Mouse (Mus musculus) heart, adult 2 months (tissue): ENCODE measurements around the gene Nrp1. TPM values are rescaled to one million over a fixed set of nuclear protein-coding genes. Genes with fewer than 3 reads are reported as not detected.
A peak's percentile ranks its signal among the peaks of the same experiment; 100 is the strongest.

Source experiments
- DNase-seq, 2 experiments: peaks; one replicate each; pipeline ENCODE4 v3.0.0; 2021
- H3K27ac ChIP-seq: fragments of 200-600 bp; 2 replicates; pipeline ENCODE4 v1.8.1; 2022
- H3K27me3 ChIP-seq: fragments of 200-500 bp; 2 replicates; pipeline ENCODE4 v1.6.1; 2012; ENCODE audit warnings: mild to moderate bottlenecking, low read length, inconsistent platforms, mixed read lengths; ENCODE audit not compliant: control insufficient read depth, insufficient read depth
- H3K36me3 ChIP-seq: fragments of 200-500 bp; 2 replicates; pipeline ENCODE4 v1.6.1; 2012; ENCODE audit warnings: low read length, inconsistent platforms; ENCODE audit not compliant: control insufficient read depth, insufficient read depth
- H3K4me1 ChIP-seq: fragments of 200-500 bp; 2 replicates; pipeline ENCODE4 v1.6.1; 2011; ENCODE audit warnings: low read length; ENCODE audit not compliant: control insufficient read depth, insufficient read depth
- H3K4me3 ChIP-seq: fragments of 200-600 bp; 2 replicates; pipeline ENCODE4 v1.8.1; 2022
- H3K79me2 ChIP-seq: fragments of 200-500 bp; replicated peaks from 2 replicates; pipeline ENCODE4 v1.6.1; 2012; ENCODE audit warnings: mild to moderate bottlenecking, inconsistent platforms, low read length, moderate library complexity, mixed read lengths; ENCODE audit not compliant: control insufficient read depth, insufficient read depth
- H3K9ac ChIP-seq: fragments of 200-500 bp; 2 replicates; pipeline ENCODE4 v1.6.1; 2012; ENCODE audit warnings: low read depth, mild to moderate bottlenecking, control low read depth, inconsistent platforms, low read length, mixed read lengths
- CTCF ChIP-seq: fragments of 200-600 bp; IDR thresholded peaks from 2 replicates; pipeline ENCODE4 v1.8.1; 2022; ENCODE audit warnings: antibody characterized with exemption, mild to moderate bottlenecking, moderate library complexity
- EP300 ChIP-seq: fragments of 200-500 bp; IDR thresholded peaks from 2 replicates; pipeline ENCODE4 v1.6.1; 2011; ENCODE audit warnings: low read depth, low read length, control low read depth; ENCODE audit not compliant: insufficient read depth
- POLR2A ChIP-seq: fragments of 200-500 bp; IDR thresholded peaks from 2 replicates; pipeline ENCODE4 v1.6.1; 2011; ENCODE audit warnings: mild to moderate bottlenecking, low read depth, low read length, control low read depth; ENCODE audit not compliant: insufficient read depth
- WGBS: fragments of 180-500 bp; shearing (Covaris S2); methylation state at CpG from one replicate; pipeline ENCODE4 v1.1.7; 2018; 5-methylcytosine and 5-hydroxymethylcytosine counted together
- intact Hi-C: fragments of 180-260 bp; cut with DNase I; formaldehyde crosslinking; loops from one replicate; pipeline ENCODE4 v1.15.1; 2025
- long read RNA-seq: library from polyadenylated mRNA; stranded (forward); transcript quantifications from one replicate; pipeline ENCODE4 v2.0.0, GENCODE M21; 2021
- polyA plus RNA-seq: library from polyadenylated mRNA; depleted of rRNA; stranded (reverse); fragments of >200 nt; gene quantifications from 2 replicates; pipeline ENCODE4 v1.2.3, GENCODE M21; 2012; rRNA removed
- total RNA-seq, 2 experiments: library from RNA; stranded (reverse); gene quantifications; 2 replicates each; pipeline ENCODE4 v1.2.3; 2021

Nrp1 gene
- 100 to 1,000 TPM; 115 TPM for total RNA-seq
- polyA plus RNA-seq, result 64.5 and 101 TPM in 2 replicates
- long read RNA-seq, transcript Nrp1-201 (17 exons, 3,597 nt), result major isoform, 84 of 141 reads
- long read RNA-seq, partial matches to known transcripts, result 44 of 141 reads
- long read RNA-seq, other reads (novel, unspliced or antisense), result 13 of 141 reads

GRCm38 (mm10) chr8:128358406-128358755, at the start of gene Nrp1:
Gene Nrp1, plus strand, starts transcription at chr8:128358604.
- no peaks in the 10 kb centered on the region for H3K4me1 ChIP-seq
- H3K79me2 ChIP-seq, result peaks cover 6% of the 10 kb centered on the region; the same call in 1 of the 2 replicates
- no peaks in the 10 kb centered on the region for H3K27me3 ChIP-seq
- H3K4me3 ChIP-seq, result peak within 1 kb of the TSS; percentile 93
- DNase-seq, result peak; percentile 83
- H3K27ac ChIP-seq, result peak within 1 kb of the TSS; percentile 99
- WGBS, result under 1% methylated on average over 21 of the region's 21 CpGs
- TF ChIP-seq CTCF, result no peak; the same call in 1 of the 2 replicates
- no peak for TF ChIP-seq POLR2A
- TF ChIP-seq EP300, result no peak
- intact Hi-C loops, result loop anchor here (2.0 to 10.0 kb wide), 10 partner anchors 204 to 918 kb away; partner anchors contain the start of gene Itgb1
- peak within 1 kb of the TSS; percentile 95 for H3K9ac ChIP-seq
- H3K36me3 ChIP-seq, result peaks cover 11% of the 10 kb centered on the region

GRCm38 (mm10) chr8:128320797-128321196, 37.6 kb upstream of the Nrp1 start:
- Histone ChIP-seq H3K4me1 (no peaks in the 10 kb centered on the region), H3K36me3 (no peaks in the 10 kb centered on the region), H3K27me3 (no peaks in the 10 kb centered on the region), H3K27ac (no peak overlapping the region), H3K79me2 (no peaks in the 10 kb centered on the region), H3K4me3 (no peak overlapping the region), H3K9ac (no peak overlapping the region)
- intact Hi-C loops, result no loop called here
- WGBS, result 84% methylated on average over 2 of the region's 2 CpGs
- no peak for TF ChIP-seq POLR2A
- TF ChIP-seq CTCF, result no peak
- no peak for TF ChIP-seq EP300
- DNase-seq, result no peak

GRCm38 (mm10) chr8:128327281-128327680, 31.1 kb upstream of the Nrp1 start:
- H3K27ac ChIP-seq, result no peak overlapping the region
- H3K4me1 ChIP-seq, result no peaks in the 10 kb centered on the region
- H3K36me3 ChIP-seq, result no peaks in the 10 kb centered on the region
- no peak for DNase-seq
- intact Hi-C loops, result no loop called here
- H3K4me3 ChIP-seq, result no peak overlapping the region
- no peaks in the 10 kb centered on the region for H3K27me3 ChIP-seq
- H3K9ac ChIP-seq, result no peak overlapping the region
- TF ChIP-seq EP300 (no peak), POLR2A (no peak), CTCF (no peak)
- H3K79me2 ChIP-seq, result no peaks in the 10 kb centered on the region
- 97% methylated on average over 1 of the region's 1 CpGs for WGBS

- TF ChIP-seq EP300 (no peak), CTCF (no peak), POLR2A (no peak)
- no peaks in the 10 kb centered on the region for H3K27me3 ChIP-seq
- no peak for DNase-seq
- H3K36me3 ChIP-seq, result no peaks in the 10 kb centered on the region
- H3K9ac ChIP-seq, result no peak overlapping the region
- WGBS, result 57% methylated on average over 2 of the region's 2 CpGs
- no peaks in the 10 kb centered on the region for H3K79me2 ChIP-seq
- intact Hi-C loops, result no loop called here
- no peaks in the 10 kb centered on the region for H3K4me1 ChIP-seq
- no peak overlapping the region for H3K4me3 ChIP-seq
- no peak overlapping the region for H3K27ac ChIP-seq
Measured at GRCm38 (mm10) chr8:128327922-128328321, 30.5 kb upstream of the Nrp1 start.

GRCm38 (mm10) chr8:128329502-128329901, 28.9 kb upstream of the Nrp1 start:
- WGBS, result 96% methylated on average over 3 of the region's 3 CpGs
- TF ChIP-seq EP300 (no peak), POLR2A (no peak), CTCF (no peak)
- intact Hi-C loops, result no loop called here

GRCm38 (mm10) chr8:128335976-128336375, 22.4 kb upstream of the Nrp1 start:
- Histone ChIP-seq H3K36me3 (no peaks in the 10 kb centered on the region), H3K27me3 (no peaks in the 10 kb centered on the region), H3K9ac (no peak overlapping the region), H3K27ac (no peak overlapping the region), H3K4me3 (no peak overlapping the region), H3K4me1 (no peaks in the 10 kb centered on the region; the same call in 1 of the 2 replicates), H3K79me2 (no peaks in the 10 kb centered on the region)
- TF ChIP-seq POLR2A, result no peak
- TF ChIP-seq CTCF, result no peak
- no peak for TF ChIP-seq EP300
- intact Hi-C loops, result no loop called here
- 89% methylated on average over 3 of the region's 3 CpGs for WGBS
- no peak for DNase-seq

More at GRCm38 (mm10) chr8:128329502-128329901, 28.9 kb upstream of the Nrp1 start:
- Histone ChIP-seq H3K4me3 (no peak overlapping the region), H3K79me2 (no peaks in the 10 kb centered on the region), H3K36me3 (no peaks in the 10 kb centered on the region), H3K4me1 (no peaks in the 10 kb centered on the region), H3K27ac (no peak overlapping the region), H3K9ac (no peak overlapping the region), H3K27me3 (no peaks in the 10 kb centered on the region)
- no peak for DNase-seq

- intact Hi-C loops, result no loop called here
- no peak overlapping the region for H3K27ac ChIP-seq
- no peaks in the 10 kb centered on the region for H3K27me3 ChIP-seq
- H3K79me2 ChIP-seq, result no peaks in the 10 kb centered on the region
- no peak for DNase-seq
- no peaks in the 10 kb centered on the region for H3K36me3 ChIP-seq
- no peak overlapping the region for H3K4me3 ChIP-seq
- TF ChIP-seq EP300 (no peak), CTCF (no peak), POLR2A (no peak)
- no peak overlapping the region for H3K9ac ChIP-seq
- no peaks in the 10 kb centered on the region; the same call in 1 of the 2 replicates for H3K4me1 ChIP-seq
Measured at GRCm38 (mm10) chr8:128338951-128339350, 19.5 kb upstream of the Nrp1 start.
